Mouse (Mus musculus): ENCODE results near the gene Prcc. TPM values are rescaled to one million over a fixed set of nuclear protein-coding genes. Genes with fewer than 3 reads are reported as not detected.

Gene Prcc
- polyA plus RNA-seq, 1 experiment: 38.8 TPM

Other genes with a start within 250 kb of the Prcc start
- gene Lrrc71, start 137.0 kb downstream of the Prcc start, polyA plus RNA-seq (2012; rRNA removed): 0.19 and 0.40 TPM in 2 replicates
- 0.08 and 0.19 TPM in 2 replicates for gene Ntrk1, start 90.4 kb downstream of the Prcc start, polyA plus RNA-seq (2012; rRNA removed)
- 0.38 and 0.46 TPM in 2 replicates for gene Insrr, start 88.7 kb downstream of the Prcc start, polyA plus RNA-seq (2012; rRNA removed)
- gene Pear1, start 61.3 kb downstream of the Prcc start, polyA plus RNA-seq (2012; rRNA removed): 9.9 and 10.2 TPM in 2 replicates
- 0.02 and 0.06 TPM in 2 replicates for gene Sh2d2a, start 38.9 kb downstream of the Prcc start, polyA plus RNA-seq (2012; rRNA removed)
- 171 and 183 TPM in 2 replicates for gene Hdgf, start 20.7 kb upstream of the Prcc start, polyA plus RNA-seq (2012; rRNA removed)
- gene Mrpl24, start 33.9 kb upstream of the Prcc start, polyA plus RNA-seq (2012; rRNA removed): 80.0 and 80.7 TPM in 2 replicates
- gene Isg20l2, start 44.7 kb upstream of the Prcc start, polyA plus RNA-seq (2012; rRNA removed): 12.9 and 13.9 TPM in 2 replicates
- gene Rrnad1, start 45.1 kb upstream of the Prcc start, polyA plus RNA-seq (2012; rRNA removed): 42.4 and 46.4 TPM in 2 replicates
- gene Crabp2, start 63.1 kb upstream of the Prcc start, polyA plus RNA-seq (2012; rRNA removed): 9.2 and 11.0 TPM in 2 replicates
- 4.3 and 4.8 TPM in 2 replicates for gene Nes, start 85.5 kb upstream of the Prcc start, polyA plus RNA-seq (2012; rRNA removed)
- 359 and 380 TPM in 2 replicates for gene Bcan, start 114.6 kb upstream of the Prcc start, polyA plus RNA-seq (2012; rRNA removed)
- 28.5 and 39.4 TPM in 2 replicates for gene Hapln2, start 142.0 kb upstream of the Prcc start, polyA plus RNA-seq (2012; rRNA removed)
- gene Gpatch4, start 157.5 kb upstream of the Prcc start, polyA plus RNA-seq (2012; rRNA removed): 13.7 and 14.4 TPM in 2 replicates
- 79.5 and 90.3 TPM in 2 replicates for gene Naxe, start 172.9 kb upstream of the Prcc start, polyA plus RNA-seq (2012; rRNA removed)
- gene Ttc24, start 192.7 kb upstream of the Prcc start, polyA plus RNA-seq (2012; rRNA removed): not detected in 2 replicates
- gene Iqgap3, start 196.4 kb upstream of the Prcc start, polyA plus RNA-seq (2012; rRNA removed): 0.64 and 0.74 TPM in 2 replicates